Mouse (Mus musculus) erythroblast, adult 5-6 weeks (primary cell): ENCODE measurements around the gene Cfap73. TPM values are rescaled to one million over a fixed set of nuclear protein-coding genes. Genes with fewer than 3 reads are reported as not detected.

Source experiments
- ATAC-seq: replicated peaks from 2 replicates; pipeline ENCODE4 v1.8.0; 2016; ENCODE audit warnings: moderate number of reproducible peaks, mild to moderate bottlenecking, moderate TSS enrichment, inconsistent platforms; ENCODE audit not compliant: poor library complexity, low FRiP score, severe bottlenecking
- total RNA-seq, 2 experiments: library from RNA; stranded (forward) in 1 of 2; stranded (reverse) in 1 of 2; fragments of 150-400 nt in 1 of 2; fragments of 200-764, 138-1000 nt in 1 of 2; gene quantifications; 2 replicates each; pipeline versions ENCODE4 v1.2.3 to v1.2.4; 2015 to 2017; ENCODE audit warnings: low replicate concordance in 2 of 2

Gene Cfap73
- total RNA-seq, 2 experiments from 2014 or later, result not detected

DNA sequence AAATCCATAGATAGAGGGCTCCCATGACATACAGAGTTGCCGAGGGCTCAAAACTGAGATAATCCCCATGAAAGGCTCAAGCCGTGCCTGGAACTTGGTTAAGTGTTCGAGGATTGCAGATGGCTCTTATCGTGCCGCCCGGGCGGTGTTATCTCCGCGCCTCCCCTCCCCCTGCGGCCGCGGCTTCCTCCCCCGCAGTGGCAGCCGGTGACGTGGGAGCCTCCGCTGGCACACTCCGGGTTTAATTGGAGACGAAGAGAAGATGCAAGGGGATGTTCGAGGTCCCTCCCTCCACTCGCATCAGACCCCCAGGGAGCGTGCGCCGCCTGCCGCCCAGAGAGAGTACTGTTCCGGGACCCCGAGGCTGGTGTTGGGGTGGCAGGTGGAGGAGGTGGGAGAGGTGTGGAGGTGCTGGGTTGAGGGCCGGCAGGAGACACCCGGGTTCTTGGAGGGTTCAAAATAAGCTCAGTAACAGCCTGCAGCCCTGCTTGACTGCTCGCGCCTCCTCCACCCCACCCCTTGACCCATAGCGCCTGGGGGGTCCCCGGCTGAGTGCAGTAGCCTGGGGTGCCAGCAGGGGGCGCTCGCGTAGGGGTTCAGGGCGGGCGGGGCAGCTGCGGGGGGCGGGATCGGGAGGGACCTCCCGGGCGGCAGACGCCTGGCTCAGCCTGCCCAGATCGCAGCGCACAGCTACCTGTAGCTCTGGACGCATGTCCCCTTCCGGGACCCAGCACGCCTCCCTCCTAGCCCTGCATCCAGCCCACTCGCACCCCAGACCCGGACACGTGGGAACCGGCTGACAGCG is 14.7 kb upstream of the Cfap73 start, which contains the start of gene Rasal1:
Rasal1 (plus strand) TSS at position 244 of the 805 bp plus-strand sequence.
- ATAC-seq, result peak; percentile 41

DNA sequence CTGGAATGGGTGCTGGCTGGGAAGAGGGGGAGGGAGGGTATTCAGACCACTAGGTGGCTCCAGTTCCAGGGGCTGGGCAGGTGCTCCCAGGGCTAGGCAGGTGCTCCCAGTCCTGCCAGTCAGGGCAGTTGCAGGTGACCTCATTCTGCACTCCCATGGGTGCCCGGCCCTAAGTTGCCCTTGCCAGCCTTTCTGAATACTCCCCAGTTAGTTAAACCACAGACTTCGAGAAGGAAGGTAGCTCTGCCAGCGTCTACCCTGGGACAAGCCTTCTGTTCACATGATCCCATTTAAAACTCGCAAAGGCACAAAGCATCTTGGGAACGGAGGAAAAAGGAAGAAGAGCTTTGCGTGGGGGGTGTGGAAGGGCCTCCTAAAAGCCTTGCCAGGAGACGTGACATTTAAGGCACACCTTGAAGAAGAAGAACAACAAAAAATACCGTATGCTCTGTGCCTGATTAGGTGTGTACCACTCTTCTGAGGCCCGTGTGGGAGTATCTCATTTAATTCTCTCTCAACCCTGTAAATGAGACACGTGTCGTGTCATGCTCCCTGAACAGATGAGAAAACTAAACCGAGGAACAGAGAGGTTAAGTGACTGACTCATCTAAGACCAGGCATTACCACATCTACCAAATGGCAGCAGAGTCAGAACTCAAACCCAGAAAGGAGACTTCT is 13.9 kb upstream of the Cfap73 start:
- no peak for ATAC-seq

DNA sequence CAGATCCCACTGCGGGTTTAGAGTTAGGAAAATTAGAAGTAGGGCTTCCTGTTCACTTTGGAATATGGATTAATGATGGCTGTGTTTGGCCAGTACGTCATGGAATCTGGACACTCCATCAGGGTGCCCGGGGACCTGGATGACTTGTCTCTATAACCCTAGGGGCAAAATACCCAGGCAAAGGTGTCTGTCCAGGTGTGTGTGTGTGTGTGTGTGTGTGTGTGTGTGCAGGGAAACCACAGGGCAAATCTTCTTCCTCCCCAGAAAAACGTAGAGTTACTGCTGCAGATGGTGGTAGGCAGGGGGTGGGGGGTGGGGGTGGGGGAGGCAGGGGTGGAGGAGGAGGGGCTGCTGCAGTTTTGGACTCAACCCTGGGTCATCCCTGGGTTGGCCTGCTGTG is 13.3 kb upstream of the Cfap73 start:
- no peak for ATAC-seq

DNA sequence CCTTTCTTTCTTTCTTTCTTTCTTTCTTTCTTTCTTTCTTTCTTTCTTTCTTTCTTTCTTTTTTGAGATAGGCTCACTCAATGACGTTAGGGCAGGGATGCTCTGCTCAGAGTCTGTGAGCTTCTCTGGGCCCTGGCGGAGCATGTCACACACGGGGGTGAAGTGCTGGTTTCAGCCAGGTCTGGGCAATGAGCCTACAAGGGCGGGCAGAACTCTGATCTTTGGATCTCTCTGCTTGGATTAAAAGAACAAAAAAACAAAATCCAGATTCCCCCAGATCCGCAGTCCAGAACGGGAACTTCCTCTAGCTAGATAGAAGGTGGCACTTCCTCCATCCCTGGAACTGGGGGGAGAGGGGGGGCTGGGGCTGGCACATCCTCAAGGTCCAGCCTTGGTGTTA is 11.8 kb upstream of the Cfap73 start:
- no peak for ATAC-seq

DNA sequence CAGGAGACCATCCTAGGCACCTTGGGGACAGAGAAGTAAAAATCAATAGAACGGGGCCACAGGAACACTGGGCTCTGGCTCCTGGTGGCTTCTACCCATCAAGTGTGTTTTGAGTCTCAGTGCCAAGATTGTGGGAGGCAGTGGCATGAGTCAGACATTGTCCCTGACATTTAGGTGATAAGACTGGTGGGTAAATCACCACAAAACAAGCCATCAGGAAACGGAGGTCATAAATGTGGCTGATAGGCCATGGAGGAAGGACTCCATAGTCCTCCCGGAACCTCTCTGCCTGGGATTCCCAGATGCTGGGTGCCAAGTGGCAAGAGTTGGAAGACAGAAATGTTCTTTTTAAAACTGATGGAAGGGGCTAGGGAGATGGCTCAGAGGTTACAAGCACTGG is 10.2 kb upstream of the Cfap73 start:
- ATAC-seq, result no peak

DNA sequence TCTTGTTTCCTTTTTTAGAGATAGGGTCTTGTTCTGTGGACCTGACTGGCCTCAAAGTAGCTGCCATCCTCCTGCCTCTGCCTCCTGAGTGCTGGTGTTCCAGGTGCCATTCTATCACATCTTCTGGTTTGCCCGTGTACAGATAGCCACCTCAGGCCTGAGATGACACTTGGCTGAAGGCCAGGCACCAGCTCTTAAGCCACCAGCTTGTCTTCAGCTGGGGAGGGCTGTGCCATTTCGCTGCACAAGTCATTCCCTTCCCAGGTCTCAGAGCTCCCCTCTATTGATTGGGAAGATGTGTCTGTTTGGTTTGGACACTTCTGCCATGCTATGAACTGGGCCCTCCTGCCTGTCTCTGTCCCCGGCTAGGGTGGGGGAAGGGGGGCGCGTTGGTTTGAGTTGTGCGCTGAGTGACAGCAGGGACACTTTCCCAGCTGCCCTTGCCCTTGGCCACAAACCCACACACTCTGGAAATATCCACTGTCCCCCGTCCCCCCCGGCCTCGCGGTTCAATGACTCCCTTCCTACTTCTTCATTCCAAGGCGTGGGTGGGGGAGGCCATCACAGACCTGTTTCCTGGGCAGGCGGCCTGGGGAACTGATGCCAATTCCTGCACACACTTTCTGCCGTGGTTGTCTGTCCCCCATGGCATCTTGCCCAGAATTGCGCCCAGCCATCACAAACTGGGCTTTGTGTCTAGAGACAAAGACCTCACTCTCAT is 9.5 kb upstream of the Cfap73 start:
- ATAC-seq, result no peak

DNA sequence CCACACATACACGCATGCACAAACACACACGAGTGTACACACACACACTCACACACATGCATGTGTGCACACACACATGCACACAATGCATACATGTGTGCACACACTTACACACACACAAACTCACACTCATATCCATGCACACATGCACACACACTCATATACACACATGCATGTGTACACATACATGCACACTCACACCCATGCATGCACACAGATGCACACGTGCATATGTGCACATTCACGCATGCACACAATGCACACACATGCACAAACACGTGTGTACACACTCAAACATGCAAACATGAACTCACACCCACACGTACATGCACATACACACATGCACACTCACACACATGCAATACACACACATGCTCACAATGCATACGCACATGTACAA is 6.1 kb upstream of the Cfap73 start:
- no peak for ATAC-seq

DNA sequence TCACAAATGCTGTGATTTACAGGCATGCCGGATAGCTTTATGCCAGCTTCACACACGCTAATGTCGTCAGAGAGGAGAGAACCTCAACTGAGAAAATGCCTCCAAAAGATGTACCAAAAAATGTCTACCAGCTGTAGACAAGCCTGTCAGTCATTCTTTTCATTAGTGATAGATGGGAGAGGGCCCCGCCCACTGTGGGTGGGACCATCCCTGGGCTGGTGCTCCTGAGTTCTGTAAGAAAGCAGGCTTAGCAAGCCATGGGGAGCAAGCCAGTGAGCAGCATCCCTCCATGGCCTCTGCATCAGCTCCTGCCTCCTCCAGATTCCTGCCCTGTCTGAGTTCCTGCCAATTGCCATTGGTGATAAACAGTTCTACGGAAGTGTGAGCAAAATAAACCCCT is 1.6 kb upstream of the Cfap73 start:
- no peak for ATAC-seq

DNA sequence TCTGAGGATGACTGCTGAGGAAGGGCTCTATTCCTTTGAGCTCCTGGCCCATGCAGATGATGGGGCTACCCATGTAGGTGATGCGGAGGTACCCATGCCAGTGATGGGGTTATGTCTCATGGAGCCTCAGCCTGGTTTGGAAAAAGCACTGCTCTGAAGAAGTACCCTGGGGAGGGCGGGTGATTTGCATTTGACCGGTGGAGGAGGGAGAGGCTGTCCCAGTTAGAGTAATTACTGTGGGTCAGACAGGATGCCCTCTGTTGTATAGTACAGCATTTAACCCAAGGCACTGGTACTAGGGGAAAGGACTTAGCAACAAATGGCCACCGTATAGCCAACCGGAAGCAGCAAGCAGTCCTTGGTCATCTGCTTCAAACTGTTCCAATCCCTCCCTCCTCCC is 825 bp upstream of the Cfap73 start:
- no peak for ATAC-seq

DNA sequence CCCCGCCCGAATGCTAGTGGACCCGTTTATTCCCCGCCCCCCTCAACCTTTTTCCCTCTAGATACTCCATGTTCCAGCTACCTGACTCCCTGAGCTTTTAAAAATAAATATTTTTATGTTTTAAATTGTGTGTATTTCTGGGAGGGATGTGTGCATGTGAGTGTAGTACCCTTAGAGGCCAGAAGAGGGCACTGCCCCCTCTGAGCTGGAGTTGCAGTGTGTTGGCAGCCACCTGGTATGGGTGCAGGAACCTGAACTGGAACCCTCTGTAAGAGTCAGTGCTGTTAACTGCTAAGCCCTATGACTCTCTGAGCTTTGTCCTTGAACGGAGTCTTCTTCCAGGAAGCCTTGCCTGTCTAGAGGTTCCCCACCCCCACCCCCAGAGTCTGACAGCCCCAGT is 2.1 kb downstream of the Cfap73 start:
- ATAC-seq, result no peak

DNA sequence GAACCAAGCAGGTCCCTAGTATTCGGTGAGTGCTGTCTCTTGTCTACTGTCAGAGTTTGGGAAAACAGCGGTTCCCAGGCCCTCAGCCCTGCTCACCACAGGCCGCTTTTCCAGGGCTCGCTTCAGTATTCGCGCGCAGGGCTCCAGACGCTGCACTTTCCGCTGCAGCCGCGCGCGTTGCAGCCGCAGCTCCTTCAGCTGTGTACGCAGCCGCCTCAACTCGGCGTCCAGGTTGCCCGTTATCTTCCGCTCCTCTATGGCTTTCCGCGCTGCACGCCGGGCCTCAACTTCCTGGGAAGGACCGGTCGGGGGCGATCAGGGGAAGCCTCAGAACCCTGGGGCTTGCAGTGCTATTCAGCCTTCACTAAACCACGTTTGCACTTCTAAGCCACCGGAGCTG is 2.9 kb downstream of the Cfap73 start:
- ATAC-seq, result no peak

DNA sequence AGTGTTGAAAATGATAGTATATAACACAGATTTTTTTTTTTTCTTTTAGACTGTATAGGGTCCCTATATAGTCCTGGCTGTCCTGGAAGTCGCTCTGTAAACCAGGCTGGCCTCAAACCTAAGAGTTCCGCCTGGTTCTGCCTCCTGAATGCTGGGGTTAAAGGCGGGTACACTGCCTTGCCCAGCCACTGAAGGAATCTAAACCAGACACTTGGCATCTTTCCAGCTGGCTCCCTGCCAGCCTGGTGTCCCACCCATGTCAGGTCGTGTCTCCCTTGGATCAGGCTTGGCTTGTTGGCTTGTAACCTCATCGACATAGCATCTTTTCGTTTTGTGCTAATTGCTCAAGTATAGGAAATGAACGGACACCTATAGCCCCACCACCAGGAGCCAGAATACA is 5.4 kb downstream of the Cfap73 start:
- no peak for ATAC-seq

DNA sequence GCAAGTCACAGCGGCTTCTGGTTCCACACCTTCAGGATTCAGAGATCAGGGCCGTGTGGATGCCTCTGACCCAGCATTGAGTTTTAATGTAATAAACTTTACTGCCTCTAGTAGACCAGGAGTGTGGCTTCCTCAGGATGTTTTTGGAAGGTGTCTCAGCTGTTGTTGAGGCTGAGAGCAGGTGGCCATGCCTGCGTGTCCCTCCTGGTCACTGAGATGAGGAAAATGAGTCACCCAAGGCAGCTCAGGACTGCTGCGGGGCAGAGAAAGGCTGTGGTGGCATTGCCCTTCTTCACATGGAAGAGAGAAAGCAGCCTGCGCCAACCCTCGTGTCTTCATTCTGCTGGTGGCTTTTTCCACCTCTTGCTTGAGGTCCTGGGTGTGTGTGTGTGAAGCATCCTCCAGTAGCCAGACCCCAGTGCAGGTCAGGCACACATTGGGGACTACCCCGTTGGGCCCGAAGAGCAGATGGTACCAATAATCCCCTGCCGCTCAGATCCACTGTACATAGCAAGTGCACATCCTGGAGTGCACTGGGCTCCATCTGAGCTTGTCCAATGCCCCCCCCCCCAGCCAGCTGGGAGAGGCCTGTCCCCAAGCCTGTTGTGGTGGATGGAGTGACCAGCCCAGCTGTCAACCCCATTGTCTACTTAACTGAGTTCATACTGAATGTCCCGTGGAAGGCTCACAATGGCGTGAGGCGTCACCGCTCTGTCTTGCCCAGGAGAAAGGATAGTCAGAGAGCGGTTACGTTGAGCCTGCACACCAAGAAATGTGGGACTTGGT is 6.3 kb downstream of the Cfap73 start:
- ATAC-seq, result no peak

DNA sequence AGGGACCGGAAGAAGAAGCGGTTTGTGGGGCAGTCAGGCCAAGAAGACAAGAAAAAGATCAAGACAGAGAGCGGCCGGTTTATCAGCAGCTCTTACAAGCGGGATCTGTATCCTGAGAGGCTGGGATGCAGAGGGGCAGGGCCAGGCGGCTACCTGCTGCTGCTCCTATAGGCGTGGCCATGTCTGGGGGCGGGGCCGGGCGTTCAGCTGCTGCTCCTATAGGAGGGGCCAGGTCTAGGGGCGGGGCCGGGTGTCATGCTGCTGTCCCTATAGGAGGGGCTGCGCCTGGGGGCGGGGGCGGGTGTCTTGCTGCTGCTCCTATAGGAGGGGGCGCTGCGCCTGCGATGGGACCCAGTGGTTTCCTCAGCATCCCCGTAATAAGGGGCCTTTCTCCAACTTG is 7.6 kb downstream of the Cfap73 start:
- no peak for ATAC-seq

DNA sequence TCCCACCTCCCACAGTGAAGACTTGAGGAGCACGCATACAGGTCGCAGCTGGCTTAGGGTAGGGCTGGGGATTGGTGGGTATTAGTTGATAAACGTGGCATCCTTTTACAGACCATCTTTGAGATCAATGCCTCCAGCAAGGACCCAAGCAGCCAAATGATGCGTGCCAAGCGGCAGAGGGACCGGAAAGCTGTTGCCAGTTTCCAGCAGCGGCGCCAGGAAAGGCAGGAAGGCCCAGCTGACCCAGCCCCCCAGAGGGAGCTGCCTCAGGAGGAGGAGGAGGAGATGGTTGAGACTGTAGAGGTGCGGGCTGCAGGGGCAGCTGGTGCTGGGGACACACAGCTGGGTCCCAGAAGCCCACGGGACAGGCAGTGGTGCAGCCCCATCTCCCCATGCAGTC is 9.6 kb downstream of the Cfap73 start:
- ATAC-seq, result no peak

DNA sequence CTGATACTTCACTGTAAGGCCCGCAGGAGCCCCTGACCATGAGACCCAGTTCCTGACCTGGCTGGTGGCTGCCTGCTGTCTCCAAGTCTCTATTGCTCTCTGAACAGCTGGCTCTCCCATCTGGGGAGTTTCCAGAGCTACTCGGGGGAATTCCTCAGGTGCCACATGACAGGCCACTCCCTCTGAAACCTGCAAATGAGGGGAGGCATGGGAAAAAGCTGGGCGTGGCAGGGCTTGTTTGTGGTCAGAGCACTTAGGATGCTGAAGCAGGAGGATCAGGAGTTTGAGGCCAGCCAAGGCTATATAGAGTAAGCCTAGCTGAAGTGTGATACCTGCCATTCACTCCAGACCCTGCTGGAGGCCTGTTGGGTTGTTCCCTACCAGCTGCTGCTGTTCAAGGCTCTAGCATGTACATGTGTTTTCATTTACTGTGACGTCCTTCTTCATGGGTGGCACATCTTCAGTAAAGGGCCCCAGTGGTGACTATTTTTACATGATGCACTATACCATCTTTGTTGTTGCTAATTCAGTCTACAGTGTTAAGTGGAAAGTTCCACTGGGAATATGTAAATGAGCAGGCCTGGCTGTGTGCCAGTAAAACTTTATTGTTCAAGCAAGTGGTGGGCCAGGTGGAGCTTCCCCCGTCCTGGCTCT is 11.7 kb downstream of the Cfap73 start:
- ATAC-seq, result no peak

DNA sequence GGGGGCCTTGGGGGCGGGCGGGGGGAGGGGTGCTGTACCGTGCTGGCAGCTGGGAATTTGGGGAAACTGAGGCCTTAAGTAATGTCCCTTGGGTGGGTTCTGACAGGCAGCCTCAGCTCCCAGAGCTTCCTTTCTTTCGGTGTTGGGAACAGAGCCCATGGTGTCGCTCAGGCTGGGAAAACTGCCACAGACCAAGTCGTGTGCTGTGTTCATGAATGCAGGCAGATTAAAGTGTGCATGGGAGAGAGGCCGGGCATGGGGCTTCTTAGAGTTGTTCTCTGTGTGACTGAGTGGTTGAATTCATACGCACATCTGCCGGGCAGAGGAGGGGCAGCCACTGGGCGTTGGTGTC is 12.2 kb downstream of the Cfap73 start:
- ATAC-seq, result no peak

DNA sequence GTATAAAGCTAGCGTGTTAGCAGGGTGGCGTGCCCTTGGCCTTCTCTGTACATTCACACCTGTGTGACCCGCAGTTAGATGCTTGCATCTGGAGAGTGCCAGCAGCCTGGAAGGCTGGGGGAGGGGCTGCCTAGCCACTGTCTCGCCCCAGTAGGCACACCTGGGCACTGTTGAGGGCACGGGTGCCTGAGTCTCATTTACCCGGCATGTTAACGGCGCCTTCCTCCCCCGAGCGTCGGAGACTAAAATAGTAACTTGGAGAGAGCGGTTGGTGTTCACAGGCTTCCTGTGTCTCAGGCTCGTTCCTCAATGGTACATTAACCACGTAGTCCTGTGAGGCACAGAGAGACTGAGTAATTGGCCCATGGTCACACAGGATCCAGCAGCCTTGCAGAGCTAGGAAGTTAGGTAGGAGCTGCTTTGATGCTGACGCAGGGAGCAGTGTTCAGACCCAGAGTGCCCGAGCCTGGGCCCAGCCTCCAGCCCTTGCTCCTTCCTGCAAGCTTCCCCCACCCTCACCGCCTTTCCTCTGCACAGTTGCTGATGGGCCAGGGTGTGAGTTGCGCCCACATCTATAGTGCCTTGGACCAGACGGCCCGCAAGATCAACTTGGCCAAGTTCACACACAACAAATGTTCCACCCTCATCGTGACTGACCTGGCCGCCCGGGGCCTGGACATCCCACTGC is 12.8 kb downstream of the Cfap73 start:
- ATAC-seq, result 0 out of 2 replicates have a peak, but pooled peaks have one; percentile 2
